ENCODE assay signal across 32 mouse cellular contexts in the genomic region with DNA sequence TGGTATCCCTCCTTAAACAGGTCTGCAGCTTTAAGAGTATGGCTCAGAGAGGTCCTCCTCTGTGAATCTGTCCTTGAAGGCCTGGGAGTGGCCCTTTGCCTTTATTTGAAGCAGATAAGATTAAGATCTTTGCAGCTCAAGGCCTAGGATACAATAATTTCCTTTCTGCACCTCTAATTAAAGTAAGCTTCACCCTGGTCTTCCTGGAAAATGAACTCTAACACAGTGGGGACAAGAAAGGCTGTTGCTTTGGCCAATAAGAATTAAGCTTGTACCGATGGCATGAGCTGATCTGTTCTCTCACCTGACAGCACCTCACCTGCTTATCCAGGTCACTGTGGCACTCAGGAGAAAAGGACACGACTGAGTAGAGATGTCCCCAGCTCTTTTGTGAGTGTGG. TPM values are rescaled to one million over a fixed set of nuclear protein-coding genes. Genes with fewer than 3 reads are reported as not detected.
DNase-seq lines count a peak whose midpoint lies in the region; ATAC-seq and TF ChIP-seq lines count a peak whose summit lies in the region.
"Had no signal": no experiment of that assay in that cellular context is flagged by ENCODE, and none has a peak within 500 bp of the region (broad histone marks: within the 10 kb centered on the region; RNA-seq: fewer than 3 reads in every experiment).

No protein-coding gene starts in this region.

- no peak for TF ChIP-seq POLR2A in heart, adult 2 months (IDR thresholded peaks at IDR 0.05; ENCODE audit: insufficient read depth, low read depth, low read length)

- H3K79me2 ChIP-seq in heart, adult 2 months (replicated peaks; ENCODE audit: control insufficient read depth, insufficient read depth, low read length) = no peaks in the 10 kb centered on the region

- no peak overlapping the region for H3K9ac ChIP-seq in heart, adult 2 months (ENCODE audit: low read depth, low read length)
- H3K9ac ChIP-seq in intestine, embryonic 14.5 days (ENCODE audit: low read length) = no peak overlapping the region
- no peak overlapping the region for H3K9ac ChIP-seq in intestine, postnatal 0 days (ENCODE audit: low read depth, low read length)
- no peak overlapping the region for H3K9ac ChIP-seq in stomach, postnatal 0 days (ENCODE audit: low read length)
- H3K9ac ChIP-seq: embryonic facial prominence, embryonic 12.5 days; embryonic facial prominence, embryonic 15.5 days; forebrain, postnatal 0 days; heart, embryonic 13.5 days; hindbrain, embryonic 14.5 days had no signal

- H3K4me3 ChIP-seq in heart, adult 2 months = no peak overlapping the region
- no peak overlapping the region for H3K4me3 ChIP-seq in intestine, embryonic 14.5 days (ENCODE audit: low read depth, low read length)
- no peak overlapping the region for H3K4me3 ChIP-seq in intestine, postnatal 0 days (ENCODE audit: low read depth, low read length)
- H3K4me3 ChIP-seq in stomach, postnatal 0 days (ENCODE audit: low read depth, low read length) = no peak overlapping the region
- H3K4me3 ChIP-seq: embryonic facial prominence, embryonic 12.5 days; embryonic facial prominence, embryonic 15.5 days; gastrocnemius, adult 2 months; heart, embryonic 10.5 days; heart, embryonic 13.5 days had no signal

- no peaks in the 10 kb centered on the region for H3K9me3 ChIP-seq in intestine, embryonic 14.5 days (ENCODE audit: control insufficient read depth, low read length)
- no peaks in the 10 kb centered on the region for H3K9me3 ChIP-seq in intestine, postnatal 0 days (ENCODE audit: control insufficient read depth)
- no peaks in the 10 kb centered on the region for H3K9me3 ChIP-seq in stomach, postnatal 0 days (ENCODE audit: control insufficient read depth, low read length)
- H3K9me3 ChIP-seq: embryonic facial prominence, embryonic 12.5 days; embryonic facial prominence, embryonic 15.5 days; heart, embryonic 10.5 days; heart, embryonic 13.5 days had no signal

- no peak overlapping the region for H3K4me2 ChIP-seq in intestine, embryonic 14.5 days (ENCODE audit: low read length)
- no peak overlapping the region for H3K4me2 ChIP-seq in intestine, postnatal 0 days (replicated peaks; ENCODE audit: low read depth)
- no peak overlapping the region for H3K4me2 ChIP-seq in stomach, postnatal 0 days (replicated peaks; ENCODE audit: low read depth)
- H3K4me2 ChIP-seq: embryonic facial prominence, embryonic 12.5 days; embryonic facial prominence, embryonic 15.5 days; heart, embryonic 13.5 days; hindbrain, embryonic 14.5 days had no signal

- ATAC-seq in intestine, embryonic 14.5 days (replicated peaks; ENCODE audit: low FRiP score, low TSS enrichment, low read depth) = peak; percentile 46; the same call in 1 of the 2 replicates
- ATAC-seq in intestine, postnatal 0 days = peak; percentile 20
- peak; percentile 21; the same call in 1 of the 2 replicates for ATAC-seq in stomach, postnatal 0 days (ENCODE audit: low FRiP score, low TSS enrichment)
- ATAC-seq: forebrain, embryonic 14.5 days; forebrain, postnatal 0 days had no signal

- no peak for TF ChIP-seq CTCF in heart, adult 2 months (IDR thresholded peaks at IDR 0.05)
- TF ChIP-seq CTCF in intestine, postnatal 0 days (IDR thresholded peaks at IDR 0.05; ENCODE audit: low read depth) = no peak
- TF ChIP-seq CTCF in stomach, postnatal 0 days (IDR thresholded peaks at IDR 0.05; ENCODE audit: low read depth) = no peak

- H3K36me3 ChIP-seq in heart, adult 2 months (ENCODE audit: control insufficient read depth, insufficient read depth, low read length) = no peaks in the 10 kb centered on the region
- H3K36me3 ChIP-seq in intestine, embryonic 14.5 days (ENCODE audit: control insufficient read depth, insufficient read depth, low read length) = no peaks in the 10 kb centered on the region
- H3K36me3 ChIP-seq in intestine, postnatal 0 days (ENCODE audit: control insufficient read depth, insufficient read depth) = 0 out of 2 replicates have a peak, but pooled peaks cover 3% of the 10 kb centered on the region
- H3K36me3 ChIP-seq in stomach, postnatal 0 days (ENCODE audit: control insufficient read depth, insufficient read depth, low read length) = no peaks in the 10 kb centered on the region
- H3K36me3 ChIP-seq: embryonic facial prominence, embryonic 12.5 days; embryonic facial prominence, embryonic 15.5 days; heart, embryonic 10.5 days; heart, embryonic 13.5 days had no signal

- WGBS in heart, adult 2 months = 60% methylated on average over 2 of the region's 2 CpGs
- WGBS in intestine, embryonic 14.5 days = 53% methylated on average over 2 of the region's 2 CpGs
- 26% methylated on average over 2 of the region's 2 CpGs for WGBS in intestine, postnatal 0 days
- 33% methylated on average over 2 of the region's 2 CpGs for WGBS in stomach, postnatal 0 days

- intact Hi-C loops in heart, adult 2 months (cut with DNase I) = no loop called here
- intact Hi-C loops in left cerebral cortex, postnatal 10 days (cut with DNase I) = no loop called here

- H3K4me1 ChIP-seq in heart, adult 2 months (ENCODE audit: control insufficient read depth, insufficient read depth, low read length) = peaks cover 3% of the 10 kb centered on the region
- H3K4me1 ChIP-seq in intestine, embryonic 14.5 days (replicated peaks; ENCODE audit: control insufficient read depth, insufficient read depth, low read length) = 0 out of 2 replicates have a peak, but pooled peaks cover 6% of the 10 kb centered on the region
- H3K4me1 ChIP-seq in intestine, postnatal 0 days (replicated peaks; ENCODE audit: control insufficient read depth, insufficient read depth, low read length) = peaks cover 10% of the 10 kb centered on the region; the same call in 1 of the 2 replicates
- no peaks in the 10 kb centered on the region for H3K4me1 ChIP-seq in stomach, postnatal 0 days (replicated peaks; ENCODE audit: control insufficient read depth, insufficient read depth)
- H3K4me1 ChIP-seq: embryonic facial prominence, embryonic 12.5 days; embryonic facial prominence, embryonic 15.5 days; heart, embryonic 10.5 days had no signal

- peak; percentile 61 for DNase-seq in heart, adult 11 months
- DNase-seq in heart, adult 2 months = no peak
- no peak for DNase-seq in intestine, embryonic 14.5 days (ENCODE audit: low spot score)
- no peak for DNase-seq in stomach, postnatal 0 days (ENCODE audit: low spot score)
- DNase-seq in urinary bladder, postnatal 10 days (ENCODE audit: low spot score) = no peak
- no peak for DNase-seq in left cerebral cortex, postnatal 10 days (ENCODE audit: extremely low spot score in 1 of 2, low spot score in 2 of 2)
- no peak for DNase-seq in kidney, postnatal 10 days
- DNase-seq: adrenal gland, adult 2 months; adrenal gland, postnatal 14 days; cerebellum, adult 11 months; cerebellum, adult 2 months; cerebellum, adult 9-11 months; cerebellum, postnatal 25 days; forebrain, postnatal 0 days; gastrocnemius, adult 2 months; gastrocnemius, postnatal 14 days; heart, adult 18-20 months; heart, postnatal 14 days; heart, postnatal 4 days had no signal

- no peak for TF ChIP-seq EP300 in heart, adult 2 months (IDR thresholded peaks at IDR 0.05; ENCODE audit: insufficient read depth, low read depth, low read length)
- TF ChIP-seq EP300 in stomach, postnatal 0 days (optimal IDR thresholded peaks at IDR 0.05) = no peak

- no peak overlapping the region for H3K27ac ChIP-seq in heart, adult 2 months
- 0 out of 2 replicates have a peak overlapping the region, but pooled peaks have one; percentile 38 for H3K27ac ChIP-seq in intestine, embryonic 14.5 days (ENCODE audit: low read depth)
- H3K27ac ChIP-seq in intestine, postnatal 0 days (ENCODE audit: low read depth, low read length) = peak overlapping the region; percentile 36
- H3K27ac ChIP-seq in stomach, postnatal 0 days (replicated peaks) = no peak overlapping the region
- H3K27ac ChIP-seq: embryonic facial prominence, embryonic 12.5 days; embryonic facial prominence, embryonic 15.5 days; gastrocnemius, adult 2 months; heart, embryonic 10.5 days; heart, embryonic 13.5 days; hindbrain, embryonic 14.5 days had no signal

- H3K27me3 ChIP-seq in heart, adult 2 months (ENCODE audit: control insufficient read depth, insufficient read depth, low read length) = no peaks in the 10 kb centered on the region
- no peaks in the 10 kb centered on the region for H3K27me3 ChIP-seq in intestine, embryonic 14.5 days (replicated peaks; ENCODE audit: control insufficient read depth, insufficient read depth, low read length)
- no peaks in the 10 kb centered on the region for H3K27me3 ChIP-seq in intestine, postnatal 0 days (replicated peaks; ENCODE audit: control insufficient read depth, insufficient read depth, low read length)
- H3K27me3 ChIP-seq in stomach, postnatal 0 days (ENCODE audit: control insufficient read depth, insufficient read depth, low read length) = no peaks in the 10 kb centered on the region
- H3K27me3 ChIP-seq: embryonic facial prominence, embryonic 12.5 days; embryonic facial prominence, embryonic 15.5 days; heart, embryonic 13.5 days had no signal

RNA-seq across cellular contexts. Expression of gene Stambpl1, which starts 18.8 kb away (rescaled TPM):
- 1 to 10 TPM; 3.0 to 3.5 TPM for total RNA-seq in heart, adult 2 months (2021)
- polyA plus RNA-seq in heart, adult 2 months (2012; rRNA removed) = 3.6 TPM in 2 replicates
- polyA plus RNA-seq in intestine, embryonic 14.5 days (2014; fragmentation: Nextera tagmentation; extraction: Ambion mirVana) = 14.6 and 17.0 TPM in 2 replicates
- polyA plus RNA-seq in intestine, postnatal 0 days (2015; fragmentation: Nextera tagmentation; extraction: Ambion mirVana) = 14.8 and 16.8 TPM in 2 replicates
- polyA plus RNA-seq in stomach, postnatal 0 days (2015; fragmentation: Nextera tagmentation; extraction: Ambion mirVana) = 13.0 and 13.1 TPM in 2 replicates
- total RNA-seq in left cerebral cortex, postnatal 10 days (2021) = 10 to 100 TPM; 16.9 to 18.2 TPM

RNA-seq across cellular contexts. Expression of gene Acta2, which starts 44.5 kb away (rescaled TPM):
- 100 to 1,000 TPM; 134 to 152 TPM for total RNA-seq in heart, adult 2 months (2021)
- 517 and 1,089 TPM in 2 replicates for polyA plus RNA-seq in heart, adult 2 months (2012; rRNA removed)
- 1,786 and 2,002 TPM in 2 replicates for polyA plus RNA-seq in intestine, embryonic 14.5 days (2014; fragmentation: Nextera tagmentation; extraction: Ambion mirVana)
- polyA plus RNA-seq in intestine, postnatal 0 days (2015; fragmentation: Nextera tagmentation; extraction: Ambion mirVana) = 1,651 and 1,727 TPM in 2 replicates
- polyA plus RNA-seq in stomach, postnatal 0 days (2015; fragmentation: Nextera tagmentation; extraction: Ambion mirVana) = 3,095 and 3,545 TPM in 2 replicates
- total RNA-seq in left cerebral cortex, postnatal 10 days (2021) = 10 to 100 TPM; 17.0 to 17.1 TPM
- total RNA-seq: common myeloid progenitor, adult 5-6 weeks had no signal

RNA-seq across cellular contexts. Expression of gene Ankrd22, which starts 45.0 kb away (rescaled TPM):
- total RNA-seq in heart, adult 2 months (2021) = not detected
- 0.10 TPM in 1 of 2 replicates, not detected in the other for polyA plus RNA-seq in heart, adult 2 months (2012; rRNA removed)
- polyA plus RNA-seq in intestine, embryonic 14.5 days (2014; fragmentation: Nextera tagmentation; extraction: Ambion mirVana) = 0.94 and 1.6 TPM in 2 replicates
- 3.0 TPM in 2 replicates for polyA plus RNA-seq in intestine, postnatal 0 days (2015; fragmentation: Nextera tagmentation; extraction: Ambion mirVana)
- polyA plus RNA-seq in stomach, postnatal 0 days (2015; fragmentation: Nextera tagmentation; extraction: Ambion mirVana) = 16.3 and 17.4 TPM in 2 replicates
- total RNA-seq in left cerebral cortex, postnatal 10 days (2021) = under 1 TPM in 1 of 2 experiments, not detected in 1; 0.24 TPM
- total RNA-seq: adrenal gland, adult 2 months; adrenal gland, postnatal 14 days; forebrain, postnatal 0 days; gastrocnemius, adult 2 months; gastrocnemius, postnatal 14 days; gastrocnemius, postnatal 4 days; heart, adult 18-20 months; heart, postnatal 14 days; heart, postnatal 4 days had no signal
- polyA plus RNA-seq: activated CD4-positive, CD25-positive, alpha-beta regulatory T cell, adult 4 months; adrenal gland, adult 2 months; forebrain, embryonic 11.5 days; forebrain, embryonic 14.5 days; forebrain, postnatal 0 days; frontal cortex, adult 2 months; heart, embryonic 10.5 days; hindbrain, embryonic 11.5 days; hindbrain, embryonic 14.5 days had no signal

Comparison
In these comparisons a context has a peak if more than half of its experiments do, and no peak if none do; other contexts are left out.
1. H3K27ac ChIP-seq: peak in intestine, embryonic 14.5 days (single experiment) and intestine, postnatal 0 days (single experiment); none in heart, adult 2 months (single experiment) and stomach, postnatal 0 days (single experiment).
2. Peak in every context shown above with its lines, with median percentiles within 50 percentile points of each other: ATAC-seq.